Mouse (Mus musculus): ENCODE data around the gene Aimp2.

Gene Aimp2

DNA sequence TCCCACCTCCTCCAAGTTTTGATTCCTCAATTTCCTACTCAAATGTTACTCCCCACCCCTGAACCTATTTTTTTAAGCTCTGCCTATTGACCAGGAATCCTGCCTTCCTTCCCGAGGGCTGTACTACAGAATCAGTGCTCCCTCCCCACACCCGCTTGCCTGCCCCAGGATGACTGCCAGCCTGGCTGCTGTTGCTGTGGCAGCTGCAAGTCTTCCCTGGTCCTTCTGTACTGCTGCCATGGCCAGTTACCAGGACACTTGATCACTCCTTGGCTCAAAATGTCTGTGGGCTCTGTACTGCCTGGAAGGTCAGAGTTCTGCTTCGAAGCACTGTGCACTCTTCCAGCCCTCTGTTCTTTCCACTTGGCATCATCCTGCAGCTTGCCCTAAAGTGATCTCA is 7.5 kb downstream of the Aimp2 start:
- no peak for DNase-seq (ENCODE audit: low spot score in 2 of 2)

DNA sequence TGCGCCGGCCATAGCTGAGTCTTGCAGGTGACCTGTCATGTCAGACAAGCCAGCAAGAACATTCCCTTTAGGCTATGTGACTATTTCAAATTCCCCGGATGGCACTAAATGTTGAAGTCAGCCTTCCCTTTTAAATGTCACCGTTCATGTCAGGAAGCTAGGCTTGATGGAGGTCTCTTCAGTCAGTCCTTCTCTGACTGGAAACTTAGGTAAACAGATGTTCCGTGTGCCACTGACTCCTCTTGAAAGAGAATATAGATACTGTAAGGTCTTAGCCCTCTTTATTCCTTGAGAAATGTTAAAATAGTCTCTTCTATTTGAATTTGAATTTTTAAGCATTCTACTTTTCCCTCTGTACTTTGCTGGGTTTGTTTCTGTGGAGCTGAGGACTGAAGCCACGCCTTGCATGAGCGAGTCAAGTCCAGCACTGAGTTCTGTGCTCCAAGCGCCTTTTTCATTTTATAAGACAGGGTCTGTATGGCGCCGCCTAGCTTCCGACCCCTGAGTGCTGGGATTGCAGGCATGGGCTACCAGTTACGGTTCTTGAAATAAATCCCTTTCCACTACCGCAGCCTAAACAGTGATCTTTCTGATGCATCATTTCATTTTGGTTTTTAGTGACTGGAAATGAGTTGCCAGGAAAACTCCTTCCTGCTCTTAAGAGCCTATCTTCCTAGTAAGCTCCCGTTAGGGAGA is 11.9 kb downstream of the Aimp2 start, which contains the start of gene Ankrd61:
Gene Ankrd61 (minus strand): TSS at position 51 of the 696 bp plus-strand sequence.
- DNase-seq (ENCODE audit: low spot score in 2 of 2), result no peak

DNA sequence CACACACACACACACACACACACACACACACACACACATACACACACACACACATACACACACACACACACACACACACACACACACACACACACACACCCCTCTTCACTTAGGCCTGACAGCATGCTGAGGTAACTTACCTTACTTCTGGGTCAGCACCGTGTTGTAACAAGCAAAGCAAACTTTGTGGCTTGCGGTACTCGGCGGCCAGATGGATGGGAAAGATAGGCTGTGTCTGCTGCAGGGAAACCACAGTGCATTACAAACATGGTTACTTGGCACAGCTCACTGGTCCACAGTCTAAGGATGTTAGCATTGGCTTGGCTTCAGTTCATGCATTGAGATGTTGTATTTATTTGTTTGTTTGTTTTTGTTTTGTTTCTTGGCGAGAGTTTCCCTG is 16.3 kb downstream of the Aimp2 start:
- peak in 1 of 2 experiments; percentile 32 for DNase-seq (ENCODE audit: low spot score in 2 of 2)

DNA sequence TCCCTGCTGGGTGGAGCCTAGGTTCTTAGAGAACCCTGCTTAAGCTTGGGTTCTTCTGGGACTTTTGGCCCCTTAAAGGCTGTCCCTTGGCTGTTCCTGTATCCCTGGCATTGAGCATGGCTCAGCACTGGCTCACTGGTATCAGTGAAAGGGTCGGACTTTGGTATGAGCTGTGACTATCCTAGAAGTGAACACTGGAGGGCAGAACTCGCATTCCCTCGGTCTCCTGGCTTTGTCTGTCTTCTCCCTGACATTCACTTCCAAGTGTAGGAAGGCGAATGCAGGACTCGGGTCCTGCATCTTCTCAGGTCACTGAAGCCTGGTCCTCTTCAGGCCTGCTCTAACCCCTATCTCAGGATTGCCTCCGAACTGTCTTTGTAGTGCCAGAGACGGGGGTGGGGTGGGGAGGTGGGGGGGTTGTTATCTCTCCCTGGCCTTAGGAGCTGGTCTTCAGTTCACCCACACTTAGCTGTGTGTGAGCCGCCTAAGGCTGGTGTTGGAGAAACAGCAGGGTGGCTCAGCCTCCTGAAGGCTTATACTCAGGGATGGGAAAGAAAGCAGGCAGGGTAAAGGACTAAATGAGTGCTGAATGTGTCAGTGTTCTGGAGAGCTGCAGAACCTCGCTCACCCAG is 17.3 kb downstream of the Aimp2 start:
- no peak for DNase-seq (ENCODE audit: low spot score in 2 of 2)

DNA sequence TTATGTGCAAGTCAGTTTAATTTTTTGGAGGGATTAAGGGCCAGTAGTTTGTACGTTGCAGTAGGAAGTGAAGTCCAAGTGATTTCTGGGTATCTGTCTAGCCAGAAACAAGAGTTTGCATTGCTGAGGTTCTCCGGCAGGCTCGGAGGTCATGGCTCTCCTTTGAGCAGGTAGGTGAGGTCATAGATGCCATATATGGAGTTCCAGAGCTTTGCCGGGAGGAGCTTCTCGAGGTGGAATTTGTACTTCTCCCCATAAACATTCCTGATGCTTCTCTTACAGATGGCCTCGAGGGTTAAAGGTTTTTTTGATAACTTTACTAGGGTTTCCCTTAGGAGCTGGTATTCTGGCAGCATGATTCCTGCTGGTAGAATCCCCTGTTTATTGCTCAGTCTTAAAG is 18.9 kb downstream of the Aimp2 start:
- no peak for DNase-seq (ENCODE audit: low spot score in 2 of 2)

DNA sequence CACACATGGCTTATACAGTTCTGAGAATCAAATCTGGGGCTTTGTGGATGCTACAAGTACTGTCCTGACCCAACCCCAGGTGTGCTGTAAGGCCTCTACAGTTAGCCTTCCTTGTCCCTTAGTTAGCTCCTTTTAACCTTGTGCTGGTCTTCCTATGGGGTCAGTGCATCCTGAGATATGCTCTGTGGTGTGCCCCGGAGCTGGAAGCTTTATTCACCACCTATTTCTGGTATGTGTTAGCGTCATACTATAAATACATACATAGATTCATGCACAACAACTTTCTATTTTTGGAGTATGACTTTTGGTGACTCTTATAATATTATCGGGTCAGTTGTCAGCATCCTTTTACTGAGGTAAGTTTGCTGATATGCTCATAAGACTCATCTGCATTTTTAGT is 24.4 kb downstream of the Aimp2 start:
- DNase-seq (ENCODE audit: low spot score in 2 of 2), result no peak

DNA sequence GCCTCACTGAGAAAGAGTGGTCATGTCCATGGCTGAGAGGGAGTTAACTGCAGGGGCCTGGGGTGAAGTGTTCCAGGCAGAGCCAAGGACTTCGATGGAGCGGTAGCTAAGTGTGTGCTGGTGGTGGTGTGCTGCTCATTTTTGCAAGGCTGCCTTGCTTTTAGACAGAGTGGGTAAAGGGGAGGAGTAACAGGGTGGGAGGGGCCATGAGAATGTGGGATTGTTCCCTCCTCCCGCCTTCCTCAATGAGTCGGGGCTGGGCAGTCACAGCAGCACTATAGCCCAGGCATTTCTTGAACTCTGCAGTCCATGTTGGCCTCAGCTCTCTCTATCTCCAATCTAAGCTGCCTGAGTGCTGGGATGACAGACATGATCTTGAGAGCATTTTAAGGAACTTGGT is 35.1 kb downstream of the Aimp2 start:
- DNase-seq (ENCODE audit: low spot score in 2 of 2), result no peak

DNA sequence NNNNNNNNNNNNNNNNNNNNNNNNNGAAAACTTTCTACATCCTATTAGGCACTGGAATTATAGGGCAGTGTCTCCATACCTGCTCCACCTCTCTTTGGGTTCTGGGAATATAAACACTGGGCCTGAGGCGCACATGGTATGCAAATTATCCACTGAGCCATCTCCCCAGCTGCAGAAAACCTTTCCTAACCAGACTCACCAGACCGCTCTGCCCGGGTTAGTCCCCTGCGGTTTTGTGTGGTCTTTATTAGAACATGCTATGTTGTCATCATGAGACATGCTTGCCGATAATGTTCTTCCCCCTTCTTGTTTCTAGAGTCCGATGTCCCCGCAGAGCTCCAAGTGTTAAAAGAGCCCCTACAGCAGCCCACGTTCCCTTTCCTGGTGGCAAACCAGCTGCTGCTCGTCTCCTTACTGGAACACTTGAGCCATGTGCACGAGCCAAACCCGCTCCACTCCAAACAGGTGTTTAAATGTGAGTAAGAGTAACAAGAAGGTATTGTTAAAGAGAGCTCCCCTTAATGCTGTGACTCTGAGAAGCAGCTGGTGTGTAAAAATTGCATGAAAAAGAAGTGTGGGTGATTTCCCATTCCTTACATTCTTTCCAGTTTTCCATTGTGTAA is 38.0 kb downstream of the Aimp2 start:
- no peak for DNase-seq (ENCODE audit: low spot score in 2 of 2)
